Mouse (Mus musculus): ENCODE data around the gene Rgs3. TPM values are rescaled to one million over a fixed set of nuclear protein-coding genes. Genes with fewer than 3 reads are reported as not detected.

Gene Rgs3
- polyA plus RNA-seq, 1 experiment from 2014 or later, result 59.4 TPM

DNA sequence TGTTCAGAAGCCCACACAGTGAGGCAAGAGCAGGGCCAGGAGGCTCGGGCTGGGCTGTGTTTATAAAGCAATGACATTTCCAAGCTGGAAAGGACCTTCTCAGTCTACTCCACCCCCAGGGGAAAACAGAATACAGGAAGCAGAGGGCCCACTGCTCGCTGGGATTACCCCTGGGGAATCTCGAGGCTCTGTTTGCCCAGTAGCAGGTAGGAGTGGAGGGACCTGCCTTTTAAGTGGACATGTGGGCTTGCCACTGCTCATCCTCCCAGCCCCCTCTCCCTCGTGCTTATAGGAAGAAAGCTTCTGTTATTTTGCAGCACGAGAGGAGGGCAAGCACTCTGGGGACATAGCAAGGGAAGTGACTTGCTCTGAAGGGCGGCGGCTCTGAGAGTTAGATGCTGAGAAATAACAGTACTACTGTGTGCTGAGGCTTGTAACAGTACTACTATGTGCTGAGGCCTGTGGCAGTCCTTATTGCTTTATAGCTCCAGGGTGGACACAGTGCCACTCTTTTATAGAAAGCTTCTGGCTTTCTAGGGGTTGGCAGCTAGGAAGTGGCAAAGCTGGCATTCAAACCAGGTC lies 91.6 kb downstream of the Rgs3 start:
- no peak overlapping the region for H3K9ac ChIP-seq
- no peaks in the 10 kb centered on the region for H3K36me3 ChIP-seq
- H3K27me3 ChIP-seq, result no peaks in the 10 kb centered on the region
- H3K9me3 ChIP-seq, result no peaks in the 10 kb centered on the region
- H3K4me2 ChIP-seq, result no peak overlapping the region
- WGBS, result 46% methylated on average over 7 of the region's 7 CpGs
- no peak for ATAC-seq (ENCODE audit: insufficient number of reproducible peaks, low FRiP score, low TSS enrichment, low read depth)
- no peak overlapping the region for H3K27ac ChIP-seq
- H3K4me1 ChIP-seq, result peaks cover 33% of the 10 kb centered on the region
- no peak overlapping the region for H3K4me3 ChIP-seq

- Histone ChIP-seq H3K9ac (no peak overlapping the region), H3K9me3 (no peaks in the 10 kb centered on the region), H3K4me1 (peaks cover 29% of the 10 kb centered on the region), H3K27ac (0 out of 2 replicates have a peak overlapping the region, but pooled peaks have one; percentile 2), H3K36me3 (no peaks in the 10 kb centered on the region), H3K4me3 (no peak overlapping the region), H3K4me2 (no peak overlapping the region), H3K27me3 (no peaks in the 10 kb centered on the region)
- WGBS, result 48% methylated on average over 4 of the region's 4 CpGs
- ATAC-seq (ENCODE audit: insufficient number of reproducible peaks, low FRiP score, low TSS enrichment, low read depth), result no peak
Measured at GRCm38 (mm10) chr4:62652215-62652614, 92.6 kb downstream of the Rgs3 start.

DNA sequence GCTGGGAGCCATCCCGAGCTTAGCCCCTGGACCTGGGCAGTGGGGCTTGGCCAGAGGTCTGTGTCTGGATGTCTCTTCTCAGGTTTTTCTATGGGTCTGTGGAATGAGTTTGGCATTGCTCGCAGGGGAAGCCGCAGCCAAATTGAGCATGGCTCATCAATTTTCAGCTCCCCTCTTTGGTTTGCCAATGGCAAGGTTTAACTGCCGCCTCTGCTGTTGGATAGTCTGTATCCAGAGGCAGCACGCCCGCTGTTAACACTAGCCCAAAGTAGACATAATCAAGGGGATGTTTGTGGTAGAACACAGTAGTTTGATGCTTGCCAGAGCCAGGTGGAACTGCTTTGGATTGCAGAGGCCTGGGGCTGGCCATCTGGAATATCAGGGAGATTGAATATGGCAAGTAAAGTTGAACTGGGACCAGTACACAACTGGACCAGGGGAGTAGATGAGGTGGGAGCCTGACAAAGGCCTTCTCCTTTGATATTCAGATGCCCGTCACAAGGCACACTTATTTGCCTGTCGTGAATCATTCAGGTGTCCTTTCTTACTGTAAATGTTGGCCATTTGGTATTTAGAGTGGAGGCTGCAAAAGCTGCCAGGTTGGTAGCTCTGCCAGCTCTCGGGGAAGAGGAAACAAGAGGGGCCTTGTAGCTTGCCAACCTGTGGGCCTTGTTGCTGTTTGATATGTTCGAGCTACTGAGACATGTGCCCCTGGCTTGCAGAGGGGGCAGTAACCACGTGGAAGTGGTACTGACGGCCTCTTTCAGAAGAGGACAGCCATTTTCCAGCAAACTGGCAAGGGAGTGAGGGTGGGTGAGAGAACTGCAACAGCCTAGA lies 93.5 kb downstream of the Rgs3 start:
- Histone ChIP-seq H3K9me3 (no peaks in the 10 kb centered on the region), H3K36me3 (no peaks in the 10 kb centered on the region), H3K4me2 (no peak overlapping the region), H3K27ac (0 out of 2 replicates have a peak overlapping the region, but pooled peaks have one; percentile 2), H3K27me3 (no peaks in the 10 kb centered on the region), H3K4me1 (peaks cover 26% of the 10 kb centered on the region), H3K9ac (no peak overlapping the region), H3K4me3 (no peak overlapping the region)
- 64% methylated on average over 12 of the region's 12 CpGs for WGBS
- no peak for ATAC-seq (ENCODE audit: insufficient number of reproducible peaks, low FRiP score, low TSS enrichment, low read depth)

DNA sequence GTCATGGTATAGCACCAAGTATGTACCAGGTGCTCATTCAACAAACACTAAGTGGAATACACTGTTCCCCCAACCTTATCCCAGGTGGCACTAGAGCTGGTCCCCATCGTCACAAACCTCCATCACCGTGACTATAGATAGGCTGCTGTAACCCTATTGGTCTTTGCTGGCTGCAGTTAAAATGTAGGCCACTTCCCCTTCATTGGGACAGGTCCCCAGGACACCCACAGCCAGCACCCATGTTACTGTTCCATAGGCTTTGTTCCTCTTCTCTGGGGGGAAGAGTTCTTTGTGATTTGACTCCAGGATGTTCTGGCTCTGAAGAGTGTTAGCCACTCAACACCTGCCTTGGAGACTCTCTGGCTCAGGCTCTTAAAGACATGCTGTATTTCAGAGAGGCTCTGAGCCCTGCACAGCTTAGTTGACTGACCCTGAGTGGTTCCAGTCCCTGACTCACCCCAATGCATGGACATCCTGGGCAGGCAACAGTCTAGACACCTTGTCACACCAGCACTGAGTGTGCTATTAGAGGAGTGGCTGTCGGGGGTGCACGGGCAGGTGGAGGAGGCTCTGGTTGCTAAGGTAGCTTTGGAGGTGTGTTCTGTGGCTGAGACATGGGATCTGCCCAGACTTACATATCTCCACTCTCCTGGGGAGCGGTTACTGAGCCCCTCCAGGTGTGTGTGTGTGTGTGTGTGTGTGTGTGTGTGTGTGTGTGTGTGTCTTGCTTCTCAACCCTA lies 94.4 kb downstream of the Rgs3 start:
- no peaks in the 10 kb centered on the region for H3K27me3 ChIP-seq
- no peaks in the 10 kb centered on the region for H3K9me3 ChIP-seq
- peaks cover 27% of the 10 kb centered on the region for H3K4me1 ChIP-seq
- WGBS, result 74% methylated on average over 5 of the region's 5 CpGs
- H3K36me3 ChIP-seq, result no peaks in the 10 kb centered on the region
- H3K27ac ChIP-seq, result no peak overlapping the region
- H3K4me2 ChIP-seq, result no peak overlapping the region
- ATAC-seq (ENCODE audit: insufficient number of reproducible peaks, low FRiP score, low TSS enrichment, low read depth), result no peak
- no peak overlapping the region for H3K9ac ChIP-seq
- H3K4me3 ChIP-seq, result no peak overlapping the region

DNA sequence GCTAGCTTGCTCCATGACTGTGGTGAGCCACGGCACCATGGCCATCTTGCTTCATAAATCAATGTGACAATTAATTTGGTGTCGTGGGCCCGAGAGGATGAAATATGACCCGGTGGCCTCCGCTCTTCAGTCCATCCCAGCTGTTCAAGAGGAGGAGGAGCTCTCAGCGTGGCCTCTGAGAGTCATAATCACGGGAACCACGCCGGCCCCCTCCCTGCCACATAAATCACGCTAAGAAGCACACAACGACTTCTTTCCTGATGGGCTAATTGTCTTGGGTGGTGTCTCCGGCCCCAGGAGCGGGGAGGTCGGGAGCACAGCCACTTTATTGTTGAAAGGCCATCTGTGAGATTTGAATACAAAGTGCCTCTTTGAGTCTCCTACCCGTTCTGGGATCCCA lies 99.6 kb downstream of the Rgs3 start:
- H3K27me3 ChIP-seq, result no peaks in the 10 kb centered on the region
- H3K36me3 ChIP-seq, result no peaks in the 10 kb centered on the region
- H3K9me3 ChIP-seq, result no peaks in the 10 kb centered on the region
- no peak for ATAC-seq (ENCODE audit: insufficient number of reproducible peaks, low FRiP score, low TSS enrichment, low read depth)
- H3K4me2 ChIP-seq, result no peak overlapping the region
- H3K4me1 ChIP-seq, result peaks cover 49% of the 10 kb centered on the region
- no peak overlapping the region for H3K27ac ChIP-seq
- WGBS, result 24% methylated on average over 15 of the region's 15 CpGs
- no peak overlapping the region for H3K9ac ChIP-seq
- no peak overlapping the region for H3K4me3 ChIP-seq

DNA sequence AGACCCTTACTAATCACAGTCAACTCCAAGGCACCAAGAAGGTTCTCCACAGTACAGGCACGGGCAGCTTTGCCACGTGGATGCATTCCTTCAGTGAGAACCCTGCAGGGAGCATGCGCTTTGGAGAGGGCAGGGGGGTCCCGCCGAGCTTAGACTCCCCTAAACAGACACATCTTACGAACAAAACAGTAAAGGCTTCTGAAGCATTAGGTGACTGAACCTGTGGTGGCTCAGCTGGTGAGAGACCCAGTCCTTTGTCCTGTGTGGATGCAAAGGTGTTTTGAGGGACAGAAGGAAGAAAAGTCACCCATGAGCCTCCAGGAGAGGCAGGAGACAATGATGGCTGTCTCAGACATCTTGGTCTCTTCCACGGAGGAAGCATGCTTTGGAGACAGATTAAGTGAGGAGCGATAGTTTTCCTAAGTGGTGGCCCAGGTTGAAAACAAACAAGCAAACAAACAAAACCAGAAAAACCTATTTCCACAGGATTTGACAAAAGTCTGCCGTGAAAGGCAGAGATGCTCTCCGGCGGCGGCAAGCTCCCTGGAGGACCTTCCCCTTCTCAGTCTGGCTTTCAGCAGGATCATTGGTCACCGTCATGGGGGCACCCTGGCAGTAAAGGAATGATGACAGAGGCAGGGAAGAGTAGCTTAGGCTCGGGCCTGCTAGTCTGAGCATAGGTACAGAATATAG lies 100.4 kb downstream of the Rgs3 start:
- ATAC-seq (ENCODE audit: insufficient number of reproducible peaks, low FRiP score, low TSS enrichment, low read depth), result no peak
- H3K27me3 ChIP-seq, result no peaks in the 10 kb centered on the region
- no peaks in the 10 kb centered on the region for H3K36me3 ChIP-seq
- H3K9ac ChIP-seq, result no peak overlapping the region
- H3K9me3 ChIP-seq, result no peaks in the 10 kb centered on the region
- 20% methylated on average over 14 of the region's 14 CpGs for WGBS
- peaks cover 48% of the 10 kb centered on the region for H3K4me1 ChIP-seq
- peak overlapping the region; percentile 75 for H3K27ac ChIP-seq
- H3K4me2 ChIP-seq, result peak overlapping the region; percentile 8; the same call in 1 of the 2 replicates
- H3K4me3 ChIP-seq, result no peak overlapping the region

GRCm38 (mm10) chr4:62660554-62660864 lies 100.9 kb downstream of the Rgs3 start:
- H3K4me2 ChIP-seq, result peak overlapping the region; percentile 8; the same call in 1 of the 2 replicates
- peak; percentile 56; the same call in 1 of the 2 replicates for ATAC-seq (ENCODE audit: insufficient number of reproducible peaks, low FRiP score, low TSS enrichment, low read depth)
- H3K36me3 ChIP-seq, result no peaks in the 10 kb centered on the region
- WGBS, result 3% methylated on average over 3 of the region's 3 CpGs
- H3K27ac ChIP-seq, result peak overlapping the region; percentile 75
- H3K9ac ChIP-seq, result no peak overlapping the region
- peaks cover 48% of the 10 kb centered on the region for H3K4me1 ChIP-seq
- no peaks in the 10 kb centered on the region for H3K9me3 ChIP-seq
- H3K4me3 ChIP-seq, result no peak overlapping the region
- H3K27me3 ChIP-seq, result no peaks in the 10 kb centered on the region

- Histone ChIP-seq H3K27me3 (no peaks in the 10 kb centered on the region), H3K9me3 (no peaks in the 10 kb centered on the region), H3K4me1 (peaks cover 48% of the 10 kb centered on the region), H3K27ac (peak overlapping the region; percentile 75), H3K36me3 (no peaks in the 10 kb centered on the region), H3K4me2 (no peak overlapping the region), H3K4me3 (no peak overlapping the region), H3K9ac (no peak overlapping the region)
- no peak for ATAC-seq (ENCODE audit: insufficient number of reproducible peaks, low FRiP score, low TSS enrichment, low read depth)
- WGBS, result 65% methylated on average over 8 of the region's 8 CpGs
Measured at GRCm38 (mm10) chr4:62661311-62661849, 101.7 kb downstream of the Rgs3 start.

DNA sequence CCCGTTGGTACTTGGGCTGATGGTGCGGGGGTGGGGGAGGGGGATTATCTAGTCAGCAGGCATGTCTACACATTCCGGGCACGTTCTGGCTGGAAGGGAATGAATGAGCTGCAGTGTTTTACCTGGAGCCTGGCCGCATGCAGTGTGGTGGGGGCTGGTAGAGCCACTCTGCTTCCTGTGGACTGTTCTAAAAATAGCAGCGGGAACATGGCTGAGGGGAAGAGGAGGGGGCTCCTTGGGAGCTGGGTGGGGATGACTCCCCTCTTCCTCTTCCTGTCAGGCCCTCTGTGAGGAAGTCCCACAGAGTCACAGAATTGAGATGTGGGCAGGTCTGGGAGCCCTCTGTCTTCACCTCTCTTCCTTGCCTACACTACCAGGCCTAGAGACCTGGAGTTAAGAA lies 103.7 kb downstream of the Rgs3 start:
- Histone ChIP-seq H3K36me3 (no peaks in the 10 kb centered on the region), H3K9ac (no peak overlapping the region), H3K4me3 (peak overlapping the region; percentile 17), H3K27ac (peak overlapping the region; percentile 81), H3K27me3 (no peaks in the 10 kb centered on the region), H3K9me3 (no peaks in the 10 kb centered on the region), H3K4me2 (peak overlapping the region; percentile 31), H3K4me1 (peaks cover 48% of the 10 kb centered on the region)
- WGBS, result 10% methylated on average over 6 of the region's 6 CpGs
- ATAC-seq (ENCODE audit: insufficient number of reproducible peaks, low FRiP score, low TSS enrichment, low read depth), result peak; percentile 68; the same call in 1 of the 2 replicates

DNA sequence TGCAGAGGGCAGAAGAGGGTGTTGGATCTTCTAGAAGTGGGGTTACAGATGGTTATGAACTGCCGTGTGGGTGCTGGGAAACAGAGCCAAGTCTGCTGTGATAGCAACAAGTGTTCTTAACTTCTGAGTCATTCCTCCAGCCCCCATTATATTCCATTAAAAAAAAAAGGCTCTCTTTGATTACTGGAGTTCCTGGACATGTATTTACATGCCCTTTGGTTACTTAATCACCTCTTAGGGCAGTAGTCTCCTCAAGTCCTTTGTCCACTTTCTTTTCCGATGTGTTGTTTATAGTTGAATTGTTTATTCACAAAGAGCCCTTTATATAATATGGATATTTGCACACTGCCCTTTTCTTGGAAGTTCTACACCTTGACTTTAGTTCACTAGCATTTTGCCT lies 106.2 kb downstream of the Rgs3 start:
- WGBS, result 58% methylated on average over 2 of the region's 2 CpGs
- Histone ChIP-seq H3K36me3 (no peaks in the 10 kb centered on the region), H3K4me3 (no peak overlapping the region), H3K27ac (no peak overlapping the region), H3K4me2 (no peak overlapping the region), H3K27me3 (no peaks in the 10 kb centered on the region), H3K9me3 (no peaks in the 10 kb centered on the region), H3K9ac (no peak overlapping the region), H3K4me1 (peaks cover 39% of the 10 kb centered on the region)
- no peak for ATAC-seq (ENCODE audit: insufficient number of reproducible peaks, low FRiP score, low TSS enrichment, low read depth)

- Histone ChIP-seq H3K36me3 (no peaks in the 10 kb centered on the region), H3K4me3 (no peak overlapping the region), H3K27ac (no peak overlapping the region), H3K9ac (no peak overlapping the region), H3K9me3 (no peaks in the 10 kb centered on the region), H3K4me2 (no peak overlapping the region), H3K4me1 (peaks cover 20% of the 10 kb centered on the region), H3K27me3 (no peaks in the 10 kb centered on the region)
- 86% methylated on average over 8 of the region's 8 CpGs for WGBS
- ATAC-seq (ENCODE audit: insufficient number of reproducible peaks, low FRiP score, low TSS enrichment, low read depth), result no peak
Measured at GRCm38 (mm10) chr4:62668666-62669065, 109.0 kb downstream of the Rgs3 start.

Data from limb, embryonic 15.5 days (tissue).